In genomic region chr11:120041191-120042123, GRCm38 (mm10) we compare ENCODE assay signal across 9 mouse cellular contexts. TPM values are rescaled to one million over a fixed set of nuclear protein-coding genes. Genes with fewer than 3 reads are reported as not detected.
DNase-seq lines count a peak whose midpoint lies in the region; ATAC-seq lines count a peak whose summit lies in the region.
"Had no signal": no experiment of that assay in that cellular context is flagged by ENCODE, and none has a peak within 500 bp of the region (broad histone marks: within the 10 kb centered on the region; RNA-seq: fewer than 3 reads in every experiment).

No protein-coding gene starts in this region.

- no peaks in the 10 kb centered on the region for H3K9me3 ChIP-seq in heart, embryonic 13.5 days
- no peaks in the 10 kb centered on the region for H3K9me3 ChIP-seq in kidney, embryonic 16.5 days (ENCODE audit: low read length)
- H3K9me3 ChIP-seq: hindbrain, embryonic 15.5 days had no signal

- peak overlapping the region; percentile 24; the same call in 1 of the 2 replicates for H3K4me2 ChIP-seq in heart, embryonic 13.5 days
- peak overlapping the region; percentile 25; the same call in 1 of the 2 replicates for H3K4me2 ChIP-seq in kidney, embryonic 16.5 days (replicated peaks; ENCODE audit: low read depth, low read length)
- H3K4me2 ChIP-seq: hindbrain, embryonic 15.5 days had no signal

- WGBS in heart, embryonic 13.5 days = 50% methylated on average over 13 of the region's 13 CpGs
- 48% methylated on average over 13 of the region's 13 CpGs for WGBS in kidney, embryonic 16.5 days

- peak overlapping the region; percentile 45 for H3K4me3 ChIP-seq in brown adipose tissue, adult 24 weeks (ENCODE audit: insufficient read depth, low read depth, low read length)
- no peak overlapping the region for H3K4me3 ChIP-seq in heart, embryonic 13.5 days
- no peak overlapping the region for H3K4me3 ChIP-seq in kidney, embryonic 16.5 days (ENCODE audit: low read length)
- H3K4me3 ChIP-seq: hindbrain, embryonic 15.5 days had no signal

- intact Hi-C loops in left cerebral cortex, postnatal 10 days (cut with DNase I) = no loop called here

- peak; percentile 56 to 89 for DNase-seq in left cerebral cortex, postnatal 10 days (ENCODE audit: extremely low spot score in 1 of 2, low spot score in 2 of 2)
- DNase-seq in left cerebral cortex, adult 8-10 months (ENCODE audit: low spot score in 2 of 2) = no peak
- peak; percentile 93 for DNase-seq in lung, postnatal 25 days (ENCODE audit: low spot score)
- no peak for DNase-seq in c-Kit-positive CD71-positive TER-119-positive erythroid progenitor cells, embryonic 14.5 days (ENCODE audit: low spot score)

- no peak overlapping the region for H3K9ac ChIP-seq in heart, embryonic 13.5 days
- no peak overlapping the region for H3K9ac ChIP-seq in kidney, embryonic 16.5 days (replicated peaks; ENCODE audit: low read length)
- H3K9ac ChIP-seq: hindbrain, embryonic 15.5 days had no signal

- peak overlapping the region; percentile 97 for H3K27ac ChIP-seq in brown adipose tissue, adult 24 weeks (replicated peaks; ENCODE audit: low read depth, low read length)
- peak overlapping the region; percentile 81 for H3K27ac ChIP-seq in heart, embryonic 13.5 days (replicated peaks)
- peak overlapping the region; percentile 64 for H3K27ac ChIP-seq in kidney, embryonic 16.5 days (ENCODE audit: low read length)
- H3K27ac ChIP-seq: hindbrain, embryonic 15.5 days had no signal

- peaks cover 13% of the 10 kb centered on the region for H3K27me3 ChIP-seq in heart, embryonic 13.5 days (replicated peaks)
- peaks cover 5% of the 10 kb centered on the region for H3K27me3 ChIP-seq in kidney, embryonic 16.5 days (ENCODE audit: insufficient read depth, low read length)
- H3K27me3 ChIP-seq: hindbrain, embryonic 15.5 days had no signal

- H3K36me3 ChIP-seq in heart, embryonic 13.5 days = no peaks in the 10 kb centered on the region
- H3K36me3 ChIP-seq in kidney, embryonic 16.5 days (ENCODE audit: insufficient read depth, low read length) = no peaks in the 10 kb centered on the region
- H3K36me3 ChIP-seq: hindbrain, embryonic 15.5 days had no signal

- ATAC-seq in heart, embryonic 13.5 days (ENCODE audit: extremely low read depth, insufficient number of reproducible peaks, low FRiP score, low TSS enrichment) = no peak
- peak; percentile 29 for ATAC-seq in kidney, embryonic 16.5 days (ENCODE audit: low FRiP score, low TSS enrichment)
- no peak for ATAC-seq in activated CD4-positive, CD25-positive, alpha-beta regulatory T cell, adult 4 months

- peaks cover 25% of the 10 kb centered on the region for H3K4me1 ChIP-seq in brown adipose tissue, adult 24 weeks (ENCODE audit: control insufficient read depth, insufficient read depth, insufficient read length, low read length)
- H3K4me1 ChIP-seq in heart, embryonic 13.5 days = peaks cover 38% of the 10 kb centered on the region
- H3K4me1 ChIP-seq in kidney, embryonic 16.5 days (ENCODE audit: insufficient read depth, low read length) = peaks cover 28% of the 10 kb centered on the region

RNA-seq across cellular contexts. Expression of gene Aatk, which starts 5.5 kb away (rescaled TPM):
- total RNA-seq in left cerebral cortex, postnatal 10 days (2021) = 100 to 1,000 TPM; 136 to 153 TPM
- total RNA-seq in left cerebral cortex, adult 8-10 months (2022) = 100 to 1,000 TPM; 217 to 244 (median 225) TPM
- polyA plus RNA-seq in brown adipose tissue, adult 24 weeks (2012; ENCODE audit: insufficient read depth, insufficient read length, missing spikeins) = 6.7 and 12.0 TPM in 2 replicates
- 0.33 and 0.55 TPM in 2 replicates for polyA plus RNA-seq in heart, embryonic 13.5 days (2015; fragmentation: Nextera tagmentation; extraction: Ambion mirVana)
- 1.7 and 2.0 TPM in 2 replicates for polyA plus RNA-seq in kidney, embryonic 16.5 days (2015; fragmentation: Nextera tagmentation; extraction: Ambion mirVana)
- polyA plus RNA-seq in activated CD4-positive, CD25-positive, alpha-beta regulatory T cell, adult 4 months (2017; shearing (Covaris generic)) = not detected

RNA-seq across cellular contexts. Expression of gene Cep131, which starts 45.2 kb away (rescaled TPM):
- 10 to 100 TPM; 37.1 to 38.2 TPM for total RNA-seq in left cerebral cortex, postnatal 10 days (2021)
- 10 to 100 TPM; 29.8 to 37.4 (median 32.2) TPM for total RNA-seq in left cerebral cortex, adult 8-10 months (2022)
- polyA plus RNA-seq in brown adipose tissue, adult 24 weeks (2012; ENCODE audit: insufficient read depth, insufficient read length, missing spikeins) = 1.9 and 3.0 TPM in 2 replicates
- 13.4 and 13.8 TPM in 2 replicates for polyA plus RNA-seq in heart, embryonic 13.5 days (2015; fragmentation: Nextera tagmentation; extraction: Ambion mirVana)
- 26.6 and 27.9 TPM in 2 replicates for polyA plus RNA-seq in kidney, embryonic 16.5 days (2015; fragmentation: Nextera tagmentation; extraction: Ambion mirVana)
- 1 to 10 TPM; 1.2 to 1.5 TPM for polyA plus RNA-seq in activated CD4-positive, CD25-positive, alpha-beta regulatory T cell, adult 4 months (2017; shearing (Covaris generic))

RNA-seq across cellular contexts. Expression of gene Tepsin, which starts 57.1 kb away (rescaled TPM):
- 10 to 100 TPM; 17.5 to 21.4 TPM for total RNA-seq in left cerebral cortex, postnatal 10 days (2021)
- total RNA-seq in left cerebral cortex, adult 8-10 months (2022) = 10 to 100 TPM; 15.7 to 17.7 (median 17.0) TPM
- 3.7 and 4.8 TPM in 2 replicates for polyA plus RNA-seq in brown adipose tissue, adult 24 weeks (2012; ENCODE audit: insufficient read depth, insufficient read length, missing spikeins)
- polyA plus RNA-seq in heart, embryonic 13.5 days (2015; fragmentation: Nextera tagmentation; extraction: Ambion mirVana) = 13.0 and 13.5 TPM in 2 replicates
- 22.0 and 24.9 TPM in 2 replicates for polyA plus RNA-seq in kidney, embryonic 16.5 days (2015; fragmentation: Nextera tagmentation; extraction: Ambion mirVana)
- polyA plus RNA-seq in activated CD4-positive, CD25-positive, alpha-beta regulatory T cell, adult 4 months (2017; shearing (Covaris generic)) = 10 to 100 TPM in 1 of 2 experiments, 1 to 10 TPM in 1; 7.3 to 10.4 TPM

RNA-seq across cellular contexts. Expression of gene Ndufaf8, which starts 57.3 kb away (rescaled TPM):
- 10 to 100 TPM; 28.6 to 32.9 TPM for total RNA-seq in left cerebral cortex, postnatal 10 days (2021)
- 10 to 100 TPM; 27.8 to 44.9 (median 35.4) TPM for total RNA-seq in left cerebral cortex, adult 8-10 months (2022)
- polyA plus RNA-seq in brown adipose tissue, adult 24 weeks (2012; ENCODE audit: insufficient read depth, insufficient read length, missing spikeins) = 84.1 and 118 TPM in 2 replicates
- polyA plus RNA-seq in heart, embryonic 13.5 days (2015; fragmentation: Nextera tagmentation; extraction: Ambion mirVana) = 81.1 and 95.7 TPM in 2 replicates
- polyA plus RNA-seq in kidney, embryonic 16.5 days (2015; fragmentation: Nextera tagmentation; extraction: Ambion mirVana) = 89.2 and 98.9 TPM in 2 replicates
- 10 to 100 TPM; 85.8 to 94.6 TPM for polyA plus RNA-seq in activated CD4-positive, CD25-positive, alpha-beta regulatory T cell, adult 4 months (2017; shearing (Covaris generic))

Comparison
In these comparisons a context has a peak if more than half of its experiments do, and no peak if none do; other contexts are left out.
1. DNase-seq: peak in left cerebral cortex, postnatal 10 days (2 of 2) and lung, postnatal 25 days (single experiment); none in left cerebral cortex, adult 8-10 months (0 of 2) and c-Kit-positive CD71-positive TER-119-positive erythroid progenitor cells, embryonic 14.5 days (single experiment).
2. Peak in every context shown above with its lines, with median percentiles within 50 percentile points of each other: H3K27ac ChIP-seq.